Mouse (Mus musculus) cerebellum, adult 2 months (tissue): ENCODE data around the gene Lrrc38.
A peak's percentile ranks its signal among the peaks of the same experiment; 100 is the strongest.

Source experiments
- CTCF ChIP-seq: fragments of 200-500 bp; IDR thresholded peaks from 2 replicates; pipeline ENCODE4 v1.5.1; 2011; ENCODE audit warnings: low read depth, mild to moderate bottlenecking, control low read depth, low read length, moderate library complexity, borderline replicate concordance; ENCODE audit not compliant: insufficient read depth
- POLR2A ChIP-seq: fragments of 200-500 bp; IDR thresholded peaks from 2 replicates; pipeline ENCODE4 v1.6.1; 2011; ENCODE audit warnings: low read length, control low read depth, borderline replicate concordance; ENCODE audit not compliant: insufficient read depth

DNA sequence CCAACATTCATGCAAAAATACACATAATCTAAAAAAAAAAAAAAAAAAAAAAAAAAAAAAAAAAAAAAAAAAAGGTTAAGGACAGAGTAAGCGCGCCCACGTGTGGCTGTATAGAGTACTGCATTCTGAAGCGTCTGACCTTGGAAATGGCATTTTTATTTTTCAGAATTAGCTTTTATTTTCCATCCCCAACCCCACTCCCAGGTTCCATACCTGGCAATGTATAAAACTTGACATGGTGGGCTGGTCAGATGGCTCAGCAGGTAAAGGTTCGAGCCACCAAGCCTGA lies 31.1 kb downstream of the Lrrc38 start:
- TF ChIP-seq CTCF: peak; percentile 58
- no peak for TF ChIP-seq POLR2A
